Mouse (Mus musculus) G1E (cell line): ENCODE measurements at regions not wholly inside any gene's neighbourhood (a gene's known extent, or its start where the extent isn't known, plus 50 kb on each side); places are given as distances from the start of the nearest gene placed in this dataset.

Source experiments
- ATAC-seq: 2 replicates; pipeline ENCODE4 v1.8.0; 2016; ENCODE audit warnings: mild to moderate bottlenecking; ENCODE audit not compliant: insufficient number of reproducible peaks, poor library complexity, low FRiP score, severe bottlenecking; ENCODE audit errors: extremely low read depth
- DNase-seq: peaks from one replicate; pipeline ENCODE4 v3.0.0; 2012; ENCODE audit warnings: low spot score
- H3K27me3 ChIP-seq: 2 replicates; pipeline ENCODE4 v1.6.1; 2012; ENCODE audit warnings: mild to moderate bottlenecking, low read length, inconsistent platforms; ENCODE audit not compliant: insufficient read depth
- H3K36me3 ChIP-seq: replicated peaks from 2 replicates; pipeline ENCODE3; 2012; ENCODE audit warnings: mild to moderate bottlenecking, inconsistent platforms
- H3K4me1 ChIP-seq: 2 replicates; pipeline ENCODE4 v1.6.1; 2012; ENCODE audit warnings: low read depth, low read length, inconsistent platforms, mixed read lengths; ENCODE audit not compliant: insufficient read depth
- H3K4me3 ChIP-seq: 2 replicates; pipeline ENCODE4 v1.5.1; 2012; ENCODE audit warnings: low read depth, mild to moderate bottlenecking, inconsistent platforms, low read length, moderate library complexity, mixed read lengths
- H3K9me3 ChIP-seq: replicated peaks from 2 replicates; pipeline ENCODE4 v1.6.1; 2012; ENCODE audit warnings: inconsistent platforms
- CTCF ChIP-seq: IDR thresholded peaks from 2 replicates; pipeline ENCODE4 v1.5.1; 2012; ENCODE audit warnings: low read depth, low read length, inconsistent platforms, mixed read lengths
- GATA1 ChIP-seq: IDR thresholded peaks from 2 replicates; pipeline ENCODE4 v1.6.1; 2012; ENCODE audit warnings: borderline replicate concordance, low read length, inconsistent platforms, mixed read lengths
- GATA2 ChIP-seq: IDR thresholded peaks from 2 replicates; pipeline ENCODE4 v1.6.1; 2012; ENCODE audit warnings: low read depth, low read length, inconsistent platforms, borderline replicate concordance
- POLR2AphosphoS5 ChIP-seq: IDR thresholded peaks from 2 replicates; pipeline ENCODE4 v1.6.1; 2012; ENCODE audit warnings: low read depth, low read length, inconsistent platforms; ENCODE audit not compliant: insufficient replicate concordance
- TAL1 ChIP-seq: conservative IDR thresholded peaks from 2 replicates; pipeline ENCODE4 v1.6.1; 2012; ENCODE audit warnings: low read depth, low read length, inconsistent platforms, mixed read lengths

DNA sequence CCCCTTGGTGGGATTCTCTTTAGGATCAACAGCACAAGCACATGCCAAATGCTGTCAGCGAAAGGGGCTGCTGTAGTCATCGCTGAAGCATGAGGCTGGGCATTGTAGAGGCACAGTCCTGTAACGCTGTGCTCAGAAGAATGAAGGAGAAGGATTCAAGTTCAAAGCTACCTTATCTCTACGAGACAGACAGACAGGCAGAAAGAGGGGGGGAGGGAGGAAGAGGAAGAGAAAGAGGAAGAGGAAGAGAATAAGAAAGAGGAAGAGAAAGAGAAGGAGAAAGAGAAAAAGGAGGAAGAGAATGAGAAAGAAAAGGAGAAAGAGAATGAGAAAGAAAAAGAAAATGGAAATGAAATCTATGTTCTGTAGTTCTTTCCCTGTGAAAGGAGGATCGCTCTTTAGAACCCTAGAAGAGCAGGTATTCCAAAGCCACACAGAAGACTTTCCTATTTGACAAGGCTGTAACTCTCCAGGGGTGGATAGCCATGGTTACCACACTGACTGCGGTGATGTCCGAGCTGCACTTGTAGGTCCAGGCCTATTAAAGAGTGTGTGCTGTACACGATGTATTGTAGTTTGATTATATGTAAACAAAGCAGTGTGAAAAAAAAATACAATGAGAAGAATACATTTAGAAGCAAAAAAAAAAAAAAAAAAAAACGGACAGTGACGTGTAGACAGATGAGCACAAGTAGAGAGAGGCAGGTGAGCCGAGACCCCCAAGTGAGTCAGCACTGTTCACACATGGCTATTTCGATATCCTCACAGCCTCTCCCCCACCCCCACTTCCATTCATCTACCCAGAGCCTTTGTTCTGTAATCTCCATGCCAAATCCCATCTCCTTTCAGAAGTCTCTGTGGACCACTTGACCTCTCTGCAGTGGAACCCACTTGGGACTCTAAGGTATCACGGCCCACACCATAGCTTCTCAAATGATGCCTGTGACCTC, 165.2 kb downstream of the Chic2 start:
- H3K27me3 ChIP-seq: no peaks in the 10 kb centered on the region
- TF ChIP-seq GATA2 (no peak), TAL1 (peak; percentile 69)
- H3K4me3 ChIP-seq: peak overlapping the region; percentile 48; the same call in 1 of the 2 replicates
- no peaks in the 10 kb centered on the region for H3K36me3 ChIP-seq
- ATAC-seq: peak; percentile 46
- H3K9me3 ChIP-seq: no peaks in the 10 kb centered on the region
- peaks cover 81% of the 10 kb centered on the region for H3K4me1 ChIP-seq
- no peak for DNase-seq

DNA sequence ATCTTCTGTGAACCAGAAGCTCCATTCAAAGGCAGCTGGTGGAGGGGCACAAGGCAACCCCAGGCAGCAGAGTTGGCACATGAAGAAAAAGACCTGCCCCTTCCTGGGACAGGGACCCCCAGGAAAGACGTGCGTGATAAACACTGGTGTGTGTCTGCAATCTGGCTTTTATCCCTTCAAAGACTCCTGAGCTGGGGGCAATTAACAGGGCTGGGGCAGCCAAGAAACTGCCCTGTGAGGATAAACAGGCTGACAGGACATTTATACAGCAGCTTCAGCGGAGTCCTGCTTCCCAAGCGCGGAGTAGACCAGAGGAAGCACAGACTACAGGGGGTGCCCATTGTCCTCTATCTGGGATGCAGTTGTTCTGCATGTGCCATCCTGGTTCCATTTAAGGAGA, 167.0 kb downstream of the Chic2 start:
- H3K4me1 ChIP-seq: peaks cover 84% of the 10 kb centered on the region
- no peaks in the 10 kb centered on the region for H3K9me3 ChIP-seq
- DNase-seq: no peak
- H3K27me3 ChIP-seq: peaks cover 3% of the 10 kb centered on the region
- no peak overlapping the region; the same call in 1 of the 2 replicates for H3K4me3 ChIP-seq
- TF ChIP-seq TAL1 (no peak), CTCF (no peak), GATA2 (no peak), POLR2AphosphoS5 (no peak), GATA1 (no peak)
- no peaks in the 10 kb centered on the region for H3K36me3 ChIP-seq
- ATAC-seq: no peak

DNA sequence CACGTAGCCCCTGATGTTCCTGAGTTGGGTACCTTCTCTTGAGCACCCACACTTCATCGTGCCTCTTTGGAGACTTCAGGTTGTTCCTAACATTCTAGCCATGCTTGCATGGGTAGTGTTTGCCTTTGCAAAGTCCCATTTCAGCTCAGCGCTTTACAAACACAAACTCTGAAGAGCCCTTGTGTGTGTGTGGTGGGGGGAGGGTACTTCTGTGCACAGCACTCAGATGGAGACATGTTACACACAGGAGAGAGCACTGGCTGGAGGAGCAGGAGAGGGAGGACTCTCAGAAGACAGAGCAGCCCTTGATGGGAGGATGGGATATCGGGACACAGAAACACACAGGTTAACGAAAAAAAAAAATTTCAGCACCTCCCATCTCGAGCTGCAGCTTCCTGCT, 167.4 kb downstream of the Chic2 start:
- H3K4me3 ChIP-seq: no peak overlapping the region
- H3K9me3 ChIP-seq: no peaks in the 10 kb centered on the region
- DNase-seq (no peak), ATAC-seq (no peak)
- peaks cover 81% of the 10 kb centered on the region for H3K4me1 ChIP-seq
- TF ChIP-seq TAL1 (no peak), GATA1 (no peak), POLR2AphosphoS5 (no peak), CTCF (no peak), GATA2 (no peak)
- H3K36me3 ChIP-seq: no peaks in the 10 kb centered on the region
- peaks cover 6% of the 10 kb centered on the region for H3K27me3 ChIP-seq

DNA sequence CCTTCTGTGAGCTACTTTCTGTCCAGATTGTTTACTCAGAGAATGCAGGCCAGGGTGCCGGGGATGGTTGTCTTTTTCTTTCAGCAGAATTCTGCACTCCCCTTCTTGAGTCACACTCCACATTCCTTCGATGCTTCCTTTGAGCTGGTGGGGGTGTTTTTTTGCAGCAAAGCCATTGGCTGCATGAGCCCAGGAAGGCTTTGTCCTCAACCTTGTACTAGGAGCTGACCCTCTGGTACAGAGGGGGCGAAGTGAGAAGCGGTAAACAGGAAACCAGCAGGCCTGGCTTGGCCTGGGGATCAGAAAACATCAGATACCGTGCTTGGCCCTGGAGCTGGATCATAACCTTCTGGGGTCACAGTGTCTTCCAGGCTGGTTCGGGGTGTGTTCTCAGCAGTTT, 169.9 kb downstream of the Chic2 start:
- Histone ChIP-seq H3K9me3 (no peaks in the 10 kb centered on the region), H3K27me3 (peaks cover 10% of the 10 kb centered on the region)
- ATAC-seq: no peak

DNA sequence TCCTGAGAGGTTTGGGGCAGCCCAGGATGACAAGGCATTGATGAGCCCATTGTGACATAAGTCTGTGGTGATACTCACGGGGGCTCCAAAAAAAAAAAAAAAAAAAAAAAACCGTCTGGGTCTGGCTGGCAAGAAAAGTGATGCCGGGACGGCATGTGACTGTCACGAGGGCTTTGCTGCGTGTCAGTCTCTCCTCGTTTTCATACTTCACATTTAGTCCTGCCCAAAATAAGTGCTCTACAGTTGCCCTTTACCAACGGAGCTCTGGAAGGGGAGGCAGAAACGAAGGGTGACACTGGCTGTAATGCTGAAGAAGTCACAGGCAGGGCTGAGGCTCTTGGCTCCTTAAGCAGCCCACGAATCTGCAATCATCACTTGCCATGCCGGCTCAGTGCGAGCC, 167.9 kb upstream of the Lnx1 start:
- Histone ChIP-seq H3K36me3 (no peaks in the 10 kb centered on the region), H3K4me1 (peaks cover 37% of the 10 kb centered on the region), H3K9me3 (no peaks in the 10 kb centered on the region), H3K4me3 (no peak overlapping the region), H3K27me3 (peaks cover 25% of the 10 kb centered on the region)
- TF ChIP-seq CTCF (no peak), TAL1 (no peak), GATA2 (no peak), POLR2AphosphoS5 (no peak), GATA1 (no peak)
- DNase-seq (no peak), ATAC-seq (no peak)

More for the DNA sequence above, 169.9 kb downstream of the Chic2 start:
- Histone ChIP-seq H3K4me1 (peaks cover 67% of the 10 kb centered on the region), H3K36me3 (no peaks in the 10 kb centered on the region), H3K4me3 (no peak overlapping the region)
- no peak for DNase-seq
- no peak for TF ChIP-seq POLR2AphosphoS5
- TF ChIP-seq CTCF: no peak
- TF ChIP-seq TAL1: no peak
- no peak for TF ChIP-seq GATA1
- no peak for TF ChIP-seq GATA2

DNA sequence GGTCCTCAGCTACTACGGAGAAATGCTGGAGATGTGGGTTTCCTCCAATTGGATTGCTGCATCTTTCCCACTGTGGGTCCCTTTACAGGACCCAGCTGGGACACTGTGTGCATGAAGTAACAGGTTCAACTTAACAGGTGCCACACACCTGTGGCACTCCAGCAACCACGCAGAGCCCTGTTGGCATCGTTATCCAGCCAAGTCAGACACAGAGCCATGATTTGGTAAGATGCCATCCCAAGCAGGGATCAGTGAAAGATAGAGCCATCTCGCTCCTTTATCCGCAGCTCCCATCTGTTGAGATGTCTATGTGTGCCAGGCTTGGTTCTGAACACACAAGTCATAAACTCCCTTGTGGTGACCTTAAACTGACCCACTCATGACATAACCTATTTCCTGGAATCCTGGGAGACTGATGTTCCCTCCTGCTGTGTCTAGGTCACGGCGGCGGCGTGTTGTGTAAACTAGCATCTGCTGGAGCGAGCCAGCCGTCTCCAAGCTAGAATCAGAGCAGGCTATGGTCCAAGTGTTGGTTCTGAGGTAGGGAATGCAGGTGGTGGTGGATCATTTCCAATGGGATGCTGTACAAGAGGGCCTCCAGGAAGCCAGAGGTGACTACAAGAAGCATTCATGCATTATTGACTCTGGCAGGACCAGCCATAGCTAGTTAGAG, 164.5 kb upstream of the Lnx1 start:
- Histone ChIP-seq H3K9me3 (no peaks in the 10 kb centered on the region), H3K36me3 (no peaks in the 10 kb centered on the region), H3K27me3 (peaks cover 42% of the 10 kb centered on the region), H3K4me1 (peaks cover 13% of the 10 kb centered on the region), H3K4me3 (no peak overlapping the region)
- TF ChIP-seq GATA1 (no peak), POLR2AphosphoS5 (no peak), TAL1 (no peak), GATA2 (no peak), CTCF (no peak)
- no peak for ATAC-seq
- no peak for DNase-seq
